Mouse (Mus musculus): ENCODE data around the gene Olfr921. TPM values are rescaled to one million over a fixed set of nuclear protein-coding genes. Genes with fewer than 3 reads are reported as not detected.

Gene Olfr921
- polyA plus RNA-seq (2016; fragmentation: Nextera tagmentation; extraction: Ambion mirVana): not detected in 2 replicates

GRCm38 (mm10) chr9:38772768-38773167 lies at the start of gene Olfr921:
Gene Olfr921, plus strand, starts transcription at chr9:38773068.
- Histone ChIP-seq H3K9me3 (replicated peaks) (no peaks in the 10 kb centered on the region), H3K36me3 (no peaks in the 10 kb centered on the region), H3K27ac (no peak within 1 kb of the TSS), H3K4me3 (no peak within 1 kb of the TSS), H3K9ac (no peak within 1 kb of the TSS), H3K27me3 (replicated peaks) (no peaks in the 10 kb centered on the region), H3K4me2 (no peak within 1 kb of the TSS), H3K4me1 (no peaks in the 10 kb centered on the region)
- no peak for ATAC-seq

GRCm38 (mm10) chr9:38724044-38724443 lies 48.8 kb upstream of the Olfr921 start:
- ATAC-seq: no peak

GRCm38 (mm10) chr9:38728218-38728617 lies 44.6 kb upstream of the Olfr921 start:
- H3K9me3 ChIP-seq (replicated peaks): no peaks in the 10 kb centered on the region
- WGBS (ENCODE audit: insufficient replicate concordance): 68% methylated on average over 3 of the region's 3 CpGs
- ATAC-seq: no peak
- H3K27ac ChIP-seq: no peak overlapping the region
- no peaks in the 10 kb centered on the region for H3K4me1 ChIP-seq
- H3K4me3 ChIP-seq: no peak overlapping the region
- H3K4me2 ChIP-seq: no peak overlapping the region
- H3K36me3 ChIP-seq: peaks cover 26% of the 10 kb centered on the region
- H3K27me3 ChIP-seq (replicated peaks): no peaks in the 10 kb centered on the region
- H3K9ac ChIP-seq: no peak overlapping the region

More at GRCm38 (mm10) chr9:38724044-38724443, 48.8 kb upstream of the Olfr921 start:
- H3K27ac ChIP-seq: no peak overlapping the region
- no peak overlapping the region for H3K4me3 ChIP-seq
- no peaks in the 10 kb centered on the region for H3K9me3 ChIP-seq (replicated peaks)
- H3K9ac ChIP-seq: no peak overlapping the region
- peaks cover 31% of the 10 kb centered on the region for H3K36me3 ChIP-seq
- no peaks in the 10 kb centered on the region for H3K27me3 ChIP-seq (replicated peaks)
- WGBS (ENCODE audit: insufficient replicate concordance): 80% methylated on average over 1 of the region's 1 CpGs
- H3K4me1 ChIP-seq: peaks cover 7% of the 10 kb centered on the region
- no peak overlapping the region for H3K4me2 ChIP-seq

GRCm38 (mm10) chr9:38741408-38741807 lies 31.5 kb upstream of the Olfr921 start:
- WGBS (ENCODE audit: insufficient replicate concordance): 52% methylated on average over 1 of the region's 1 CpGs
- Histone ChIP-seq H3K9ac (no peak overlapping the region), H3K27ac (no peak overlapping the region), H3K27me3 (replicated peaks) (no peaks in the 10 kb centered on the region), H3K4me2 (no peak overlapping the region), H3K4me3 (no peak overlapping the region), H3K4me1 (peaks cover 20% of the 10 kb centered on the region), H3K36me3 (peaks cover 6% of the 10 kb centered on the region), H3K9me3 (replicated peaks) (no peaks in the 10 kb centered on the region)
- ATAC-seq: no peak

- Histone ChIP-seq H3K4me3 (no peak overlapping the region), H3K4me2 (peak overlapping the region; percentile 20), H3K4me1 (peaks cover 20% of the 10 kb centered on the region), H3K36me3 (no peaks in the 10 kb centered on the region), H3K27ac (peak overlapping the region; percentile 70), H3K27me3 (replicated peaks) (no peaks in the 10 kb centered on the region), H3K9ac (no peak overlapping the region), H3K9me3 (replicated peaks) (no peaks in the 10 kb centered on the region)
- ATAC-seq: peak; percentile 100
- 48% methylated on average over 4 of the region's 4 CpGs for WGBS (ENCODE audit: insufficient replicate concordance)
These were observed 28.1 kb upstream of the Olfr921 start for GRCm38 (mm10) chr9:38744619-38745315.

GRCm38 (mm10) chr9:38751999-38752398 lies 20.9 kb upstream of the Olfr921 start, which contains the start of gene Olfr920:
Gene Olfr920, plus strand, starts transcription at chr9:38752299.
- no peak within 1 kb of the TSS for H3K4me2 ChIP-seq
- no peak for ATAC-seq
- no peak within 1 kb of the TSS for H3K4me3 ChIP-seq
- H3K36me3 ChIP-seq: no peaks in the 10 kb centered on the region
- H3K27ac ChIP-seq: no peak within 1 kb of the TSS
- H3K9me3 ChIP-seq (replicated peaks): no peaks in the 10 kb centered on the region
- H3K9ac ChIP-seq: no peak within 1 kb of the TSS
- 72% methylated on average over 1 of the region's 1 CpGs for WGBS (ENCODE audit: insufficient replicate concordance)
- no peaks in the 10 kb centered on the region for H3K27me3 ChIP-seq (replicated peaks)
- no peaks in the 10 kb centered on the region for H3K4me1 ChIP-seq

- no peak overlapping the region for H3K27ac ChIP-seq
- ATAC-seq: no peak
- H3K4me2 ChIP-seq: no peak overlapping the region
- H3K4me3 ChIP-seq: no peak overlapping the region
- H3K27me3 ChIP-seq (replicated peaks): no peaks in the 10 kb centered on the region
- no peaks in the 10 kb centered on the region for H3K36me3 ChIP-seq
- no peak overlapping the region for H3K9ac ChIP-seq
- no peaks in the 10 kb centered on the region for H3K4me1 ChIP-seq
- 56% methylated on average over 2 of the region's 2 CpGs for WGBS (ENCODE audit: insufficient replicate concordance)
- no peaks in the 10 kb centered on the region for H3K9me3 ChIP-seq (replicated peaks)
These were observed 19.8 kb downstream of the Olfr921 start for GRCm38 (mm10) chr9:38792689-38793088.

- Histone ChIP-seq H3K4me3 (no peak overlapping the region), H3K36me3 (no peaks in the 10 kb centered on the region), H3K4me2 (no peak overlapping the region), H3K9ac (no peak overlapping the region), H3K27ac (no peak overlapping the region), H3K27me3 (replicated peaks) (no peaks in the 10 kb centered on the region), H3K9me3 (replicated peaks) (no peaks in the 10 kb centered on the region), H3K4me1 (no peaks in the 10 kb centered on the region)
- ATAC-seq: no peak
These were observed 32.8 kb downstream of the Olfr921 start for GRCm38 (mm10) chr9:38805696-38806095.

GRCm38 (mm10) chr9:38814314-38814713 lies 41.4 kb downstream of the Olfr921 start, which contains the start of gene Olfr922:
Gene Olfr922, plus strand, starts transcription at chr9:38814614.
- Histone ChIP-seq H3K36me3 (no peaks in the 10 kb centered on the region), H3K4me2 (no peak within 1 kb of the TSS), H3K9me3 (replicated peaks) (no peaks in the 10 kb centered on the region), H3K4me3 (no peak within 1 kb of the TSS), H3K9ac (no peak within 1 kb of the TSS), H3K27ac (no peak within 1 kb of the TSS), H3K4me1 (no peaks in the 10 kb centered on the region), H3K27me3 (replicated peaks) (no peaks in the 10 kb centered on the region)
- ATAC-seq: no peak
- WGBS (ENCODE audit: insufficient replicate concordance): 43% methylated on average over 2 of the region's 2 CpGs

GRCm38 (mm10) chr9:38815458-38815986 lies 42.7 kb downstream of the Olfr921 start:
- Histone ChIP-seq H3K27me3 (replicated peaks) (no peaks in the 10 kb centered on the region), H3K9ac (no peak overlapping the region), H3K4me1 (no peaks in the 10 kb centered on the region), H3K27ac (no peak overlapping the region), H3K36me3 (no peaks in the 10 kb centered on the region), H3K4me3 (no peak overlapping the region), H3K9me3 (replicated peaks) (no peaks in the 10 kb centered on the region), H3K4me2 (no peak overlapping the region)
- ATAC-seq: no peak
- 68% methylated on average over 1 of the region's 1 CpGs for WGBS (ENCODE audit: insufficient replicate concordance)

GRCm38 (mm10) chr9:38826245-38826644 lies 53.4 kb downstream of the Olfr921 start, which contains the start of gene Olfr923:
Gene Olfr923, plus strand, starts transcription at chr9:38826545.
- Histone ChIP-seq H3K4me1 (no peaks in the 10 kb centered on the region), H3K9me3 (replicated peaks) (no peaks in the 10 kb centered on the region), H3K27ac (no peak within 1 kb of the TSS), H3K27me3 (replicated peaks) (no peaks in the 10 kb centered on the region), H3K36me3 (no peaks in the 10 kb centered on the region), H3K4me3 (no peak within 1 kb of the TSS), H3K4me2 (no peak within 1 kb of the TSS), H3K9ac (no peak within 1 kb of the TSS)
- WGBS (ENCODE audit: insufficient replicate concordance): 64% methylated on average over 1 of the region's 1 CpGs
- no peak for ATAC-seq

Data from liver, embryonic 12.5 days (tissue).